Mouse (Mus musculus) MN1 (cell line): Measurements from ENCODE around the gene Kdr.

Experiments used
- DNase-seq: peaks from one replicate; pipeline ENCODE4 v3.0.0-alpha.2; 2016; ENCODE audit warnings: low spot score

The Kdr gene

GRCm38 (mm10) chr5:75917231-75917630 lies 61.0 kb downstream of the Kdr start:
- no peak for DNase-seq

- DNase-seq: no peak
Observed at GRCm38 (mm10) chr5:75906102-75906501, 72.2 kb downstream of the Kdr start.

- peak; percentile 20 for DNase-seq
Observed at GRCm38 (mm10) chr5:75900231-75900920, 77.9 kb downstream of the Kdr start.

GRCm38 (mm10) chr5:75895351-75895750 lies 82.9 kb downstream of the Kdr start:
- no peak for DNase-seq

GRCm38 (mm10) chr5:75892956-75893471 lies 85.2 kb downstream of the Kdr start:
- DNase-seq: peak; percentile 36
